ENCODE assay signal across 24 mouse cellular contexts in genomic region chr13:38612608-38613007, GRCm38 (mm10). TPM values are rescaled to one million over a fixed set of nuclear protein-coding genes. Genes with fewer than 3 reads are reported as not detected.
DNase-seq lines count a peak whose midpoint lies in the region; ATAC-seq and TF ChIP-seq lines count a peak whose summit lies in the region.
"Had no signal": no experiment of that assay in that cellular context is flagged by ENCODE, and none has a peak within 500 bp of the region (broad histone marks: within the 10 kb centered on the region; RNA-seq: fewer than 3 reads in every experiment).

No protein-coding gene starts in this region.

- in situ Hi-C loops in ES-E14 (cut with MboI; ENCODE audit: low sequenced_read_pairs in 2 of 2, unreplicated experiment in 2 of 2): no loop called here

- no peaks in the 10 kb centered on the region for H3K9me3 ChIP-seq in lung, embryonic 14.5 days (ENCODE audit: low read depth, low read length)
- no peaks in the 10 kb centered on the region for H3K9me3 ChIP-seq in lung, postnatal 0 days (ENCODE audit: low read length)
- H3K9me3 ChIP-seq in ES-E14 (ENCODE audit: control insufficient read depth, insufficient read depth, low read depth, low read length): no peaks in the 10 kb centered on the region
- H3K9me3 ChIP-seq in midbrain, embryonic 13.5 days: no peaks in the 10 kb centered on the region; the same call in 1 of the 2 replicates
- H3K9me3 ChIP-seq: embryonic facial prominence, embryonic 10.5 days; embryonic facial prominence, embryonic 12.5 days; forebrain, embryonic 13.5 days; forebrain, embryonic 15.5 days had no signal

- H3K27me3 ChIP-seq in lung, embryonic 14.5 days (ENCODE audit: insufficient read depth, low read length): no peaks in the 10 kb centered on the region
- no peaks in the 10 kb centered on the region for H3K27me3 ChIP-seq in lung, postnatal 0 days (replicated peaks; ENCODE audit: insufficient read depth, low read length)
- H3K27me3 ChIP-seq in midbrain, embryonic 13.5 days: no peaks in the 10 kb centered on the region
- H3K27me3 ChIP-seq: CH12.LX; embryonic facial prominence, embryonic 12.5 days; forebrain, embryonic 13.5 days; forebrain, embryonic 15.5 days; Patski had no signal

- no peak overlapping the region for H3K4me3 ChIP-seq in lung, embryonic 14.5 days (ENCODE audit: low read depth, low read length)
- no peak overlapping the region for H3K4me3 ChIP-seq in lung, postnatal 0 days (ENCODE audit: low read depth, low read length)
- H3K4me3 ChIP-seq in ES-E14 (ENCODE audit: insufficient read depth in 1 of 2, low read depth in 1 of 2, low read length in 2 of 2, poor library complexity in 1 of 2, severe bottlenecking in 1 of 2): no peak overlapping the region
- no peak overlapping the region for H3K4me3 ChIP-seq in midbrain, embryonic 13.5 days (replicated peaks)
- H3K4me3 ChIP-seq: embryonic facial prominence, embryonic 10.5 days; embryonic facial prominence, embryonic 12.5 days; forebrain, embryonic 13.5 days; forebrain, embryonic 15.5 days had no signal

- peaks cover 9% of the 10 kb centered on the region for H3K36me3 ChIP-seq in lung, embryonic 14.5 days (ENCODE audit: insufficient read depth)
- H3K36me3 ChIP-seq in lung, postnatal 0 days (ENCODE audit: insufficient read depth, low read length): no peaks in the 10 kb centered on the region
- peaks cover 6% of the 10 kb centered on the region; the same call in 1 of the 2 replicates for H3K36me3 ChIP-seq in ES-E14 (ENCODE audit: control insufficient read depth, insufficient read depth, low read length, poor library complexity, severe bottlenecking)
- peaks cover 42% of the 10 kb centered on the region for H3K36me3 ChIP-seq in midbrain, embryonic 13.5 days

- no peak for TF ChIP-seq EP300 in lung, postnatal 0 days (IDR thresholded peaks at IDR 0.05)

- no peaks in the 10 kb centered on the region for H3K4me1 ChIP-seq in lung, embryonic 14.5 days (ENCODE audit: insufficient read depth)
- H3K4me1 ChIP-seq in lung, postnatal 0 days (ENCODE audit: insufficient read depth, low read depth, low read length): no peaks in the 10 kb centered on the region
- no peaks in the 10 kb centered on the region for H3K4me1 ChIP-seq in ES-E14 (ENCODE audit: control insufficient read depth in 2 of 2, insufficient read depth in 2 of 2, low read length in 2 of 2, poor library complexity in 1 of 2)
- H3K4me1 ChIP-seq in midbrain, embryonic 13.5 days (replicated peaks): no peaks in the 10 kb centered on the region
- H3K4me1 ChIP-seq: embryonic facial prominence, embryonic 12.5 days; forebrain, embryonic 13.5 days; forebrain, embryonic 15.5 days had no signal

- no peak for ATAC-seq in lung, embryonic 14.5 days (ENCODE audit: insufficient read depth)
- ATAC-seq in lung, postnatal 0 days: 0 out of 2 replicates have a peak, but pooled peaks have one; percentile 18
- no peak for ATAC-seq in midbrain, embryonic 13.5 days
- ATAC-seq: activated CD4-positive, CD25-positive, alpha-beta regulatory T cell, adult 4 months; CD4-positive, CD25-positive, alpha-beta regulatory T cell, adult 4 months; forebrain, embryonic 13.5 days; forebrain, embryonic 15.5 days; forebrain, postnatal 0 days; Patski had no signal

- H3K9ac ChIP-seq in lung, embryonic 14.5 days: no peak overlapping the region
- H3K9ac ChIP-seq in lung, postnatal 0 days (replicated peaks; ENCODE audit: low read depth): no peak overlapping the region
- no peak overlapping the region for H3K9ac ChIP-seq in ES-E14 (ENCODE audit: insufficient read depth, low read depth, low read length, poor library complexity, severe bottlenecking)
- no peak overlapping the region for H3K9ac ChIP-seq in midbrain, embryonic 13.5 days (replicated peaks)
- H3K9ac ChIP-seq: embryonic facial prominence, embryonic 12.5 days; forebrain, embryonic 13.5 days; forebrain, embryonic 15.5 days; forebrain, postnatal 0 days had no signal

- 71% methylated on average over 9 of the region's 9 CpGs for WGBS in lung, embryonic 14.5 days
- WGBS in lung, postnatal 0 days: 69% methylated on average over 9 of the region's 9 CpGs
- 96% methylated on average over 9 of the region's 9 CpGs for WGBS in midbrain, embryonic 13.5 days

- peak; percentile 46 for DNase-seq in lung, embryonic 14.5 days
- no peak for DNase-seq in lung, adult 18-20 months
- peak; percentile 33 for DNase-seq in lung, postnatal 0 days (ENCODE audit: low spot score)
- no peak for DNase-seq in lung, postnatal 25 days (ENCODE audit: low spot score)
- DNase-seq in ES-E14 (ENCODE audit: low read depth, low spot score): no peak
- DNase-seq: adrenal gland, adult 8-10 months; adrenal gland, postnatal 14 days; adrenal gland, postnatal 36 days; B cell, adult 2 months; cerebellum, adult 11-12 months; cerebellum, adult 2 months; cerebellum, adult 9-10 months; cerebellum, postnatal 10 days; cerebellum, postnatal 25 days; forebrain, postnatal 0 days had no signal

- TF ChIP-seq CTCF in lung, embryonic 14.5 days (IDR thresholded peaks at IDR 0.05; ENCODE audit: low read depth): no peak
- no peak for TF ChIP-seq CTCF in lung, postnatal 0 days (IDR thresholded peaks at IDR 0.05)

- H3K4me2 ChIP-seq in lung, embryonic 14.5 days: no peak overlapping the region
- no peak overlapping the region for H3K4me2 ChIP-seq in lung, postnatal 0 days (replicated peaks; ENCODE audit: low read depth, low read length)
- no peak overlapping the region for H3K4me2 ChIP-seq in midbrain, embryonic 13.5 days (replicated peaks)
- H3K4me2 ChIP-seq: embryonic facial prominence, embryonic 12.5 days; forebrain, embryonic 13.5 days; forebrain, embryonic 15.5 days had no signal

- H3K27ac ChIP-seq in lung, embryonic 14.5 days (ENCODE audit: low read depth): no peak overlapping the region
- no peak overlapping the region for H3K27ac ChIP-seq in lung, postnatal 0 days (ENCODE audit: low read length)
- no peak overlapping the region for H3K27ac ChIP-seq in ES-E14 (ENCODE audit: insufficient read depth, low read depth, low read length, poor library complexity, severe bottlenecking)
- H3K27ac ChIP-seq in midbrain, embryonic 13.5 days: no peak overlapping the region
- H3K27ac ChIP-seq: embryonic facial prominence, embryonic 10.5 days; embryonic facial prominence, embryonic 12.5 days; forebrain, embryonic 13.5 days; forebrain, embryonic 15.5 days had no signal

TF ChIP-seq in ES-E14, 5 proteins besides CTCF, POLR2A, EP300 and RAD21:
- TF ChIP-seq MAFK (IDR thresholded peaks at IDR 0.05; ENCODE audit: insufficient read depth, low read depth, low read length) (peak; percentile 36; the same call in 1 of the 2 replicates), ZC3H11A (IDR thresholded peaks at IDR 0.05; ENCODE audit: borderline replicate concordance, low read depth, low read length) (no peak), ZNF384 (IDR thresholded peaks at IDR 0.05; ENCODE audit: low read depth, low read length) (no peak)
TF ChIP-seq in ES-E14: peak in this region for 1.

RNA-seq across cellular contexts. Expression of gene Bloc1s5, which starts 22.3 kb away (rescaled TPM):
- 17.6 and 19.3 TPM in 2 replicates for polyA plus RNA-seq in lung, embryonic 14.5 days (2014; fragmentation: Nextera tagmentation; extraction: Ambion mirVana)
- 13.6 and 15.8 TPM in 2 replicates for polyA plus RNA-seq in lung, postnatal 0 days (2015; fragmentation: Nextera tagmentation; extraction: Ambion mirVana)
- 2.5 and 3.4 TPM in 2 replicates for total RNA-seq in ES-E14 (2012; rRNA removed)
- 28.4 and 30.2 TPM in 2 replicates for polyA plus RNA-seq in midbrain, embryonic 13.5 days (2015; fragmentation: Nextera tagmentation; extraction: Ambion mirVana)

RNA-seq across cellular contexts. Expression of gene Eef1e1, which starts 46.2 kb away (rescaled TPM):
- polyA plus RNA-seq in lung, embryonic 14.5 days (2014; fragmentation: Nextera tagmentation; extraction: Ambion mirVana): 46.8 and 53.4 TPM in 2 replicates
- 14.0 and 16.1 TPM in 2 replicates for polyA plus RNA-seq in lung, postnatal 0 days (2015; fragmentation: Nextera tagmentation; extraction: Ambion mirVana)
- total RNA-seq in ES-E14 (2012; rRNA removed): 94.6 and 111 TPM in 2 replicates
- 91.3 and 92.3 TPM in 2 replicates for polyA plus RNA-seq in midbrain, embryonic 13.5 days (2015; fragmentation: Nextera tagmentation; extraction: Ambion mirVana)

Comparison
In these comparisons a context has a peak if more than half of its experiments do, and no peak if none do; other contexts are left out.
1. DNase-seq: peak in lung, embryonic 14.5 days (single experiment) and lung, postnatal 0 days (single experiment); none in lung, adult 18-20 months (0 of 2), lung, postnatal 25 days (single experiment) and ES-E14 (single experiment).